Mouse (Mus musculus) right cerebral cortex, postnatal 36 days (tissue): ENCODE data around the gene Dhrs7b.
"Not testable (repeated sequence)": the region's sequence is repeated elsewhere in the genome, so short reads cannot be mapped to it uniquely, and the experiment has no call there.

Source experiments
- DNase-seq, 2 experiments: peaks; one replicate each; pipeline ENCODE4 v3.0.0; 2022; ENCODE audit warnings: low spot score in 2 of 2, mixed read lengths in 1 of 2

Gene Dhrs7b

GRCm38 (mm10) chr11:60830433-60831052 lies at the start of gene Dhrs7b:
Dhrs7b (plus strand) TSS chr11:60830631.
- peak; percentile 86 to 93 for DNase-seq

DNA sequence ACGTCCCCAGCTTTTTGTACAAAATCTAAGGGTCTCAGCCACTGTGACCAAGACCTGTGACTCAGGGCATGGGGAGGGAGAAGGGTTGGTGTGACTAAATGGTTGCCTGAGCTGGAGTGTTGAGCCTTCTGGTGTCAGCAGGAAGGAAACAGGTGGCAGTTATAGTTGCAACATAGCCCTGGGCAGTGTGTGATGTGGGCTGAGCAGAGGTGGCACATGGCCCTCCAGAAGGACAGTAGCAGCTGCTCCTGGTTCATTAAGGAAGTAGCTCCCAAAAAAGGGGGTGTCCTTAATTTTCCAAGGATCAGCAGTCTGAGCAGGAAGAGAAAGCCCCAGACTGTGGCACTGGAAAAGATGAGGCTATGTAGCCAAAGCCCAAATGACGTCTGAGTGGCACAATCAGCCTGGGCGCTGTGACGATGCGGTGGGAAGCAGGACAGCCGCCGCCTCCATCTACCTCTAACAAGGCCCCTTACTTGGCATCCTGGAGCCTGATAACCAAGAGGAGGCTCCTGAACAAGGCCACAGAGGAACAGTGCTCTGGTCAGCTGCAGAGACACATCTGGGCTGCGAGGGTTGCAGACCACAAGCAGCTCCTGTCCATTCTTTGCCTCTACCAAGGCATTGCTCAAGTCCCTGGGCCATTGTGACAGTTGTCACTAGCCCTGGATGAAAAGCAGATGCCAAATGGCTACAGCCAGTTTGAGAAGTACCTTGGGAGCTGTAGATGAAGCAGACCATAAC lies 46.1 kb upstream of the Dhrs7b start:
- DNase-seq, result no peak

DNA sequence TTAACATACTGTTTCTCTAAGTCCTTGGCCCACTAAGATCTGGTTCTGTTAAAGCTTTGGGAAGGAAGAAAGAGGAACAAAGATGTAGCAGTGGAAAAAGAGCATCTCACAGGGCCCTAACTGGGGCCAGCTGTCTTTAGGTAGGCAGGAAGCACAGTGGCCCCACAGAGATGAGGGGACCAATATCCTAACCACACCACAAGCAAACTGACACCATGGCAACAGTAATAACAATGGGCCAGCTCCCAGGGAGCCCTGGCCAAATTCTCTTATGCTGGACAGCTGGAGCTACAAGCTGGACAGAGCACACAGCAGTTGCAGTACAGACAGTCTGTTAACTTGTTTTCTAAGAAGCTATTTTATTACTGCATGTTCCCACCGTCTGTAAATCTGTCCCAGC lies 42.8 kb upstream of the Dhrs7b start:
- DNase-seq, result no peak

GRCm38 (mm10) chr11:60790472-60790871 lies 40.0 kb upstream of the Dhrs7b start:
- DNase-seq, result no peak

DNA sequence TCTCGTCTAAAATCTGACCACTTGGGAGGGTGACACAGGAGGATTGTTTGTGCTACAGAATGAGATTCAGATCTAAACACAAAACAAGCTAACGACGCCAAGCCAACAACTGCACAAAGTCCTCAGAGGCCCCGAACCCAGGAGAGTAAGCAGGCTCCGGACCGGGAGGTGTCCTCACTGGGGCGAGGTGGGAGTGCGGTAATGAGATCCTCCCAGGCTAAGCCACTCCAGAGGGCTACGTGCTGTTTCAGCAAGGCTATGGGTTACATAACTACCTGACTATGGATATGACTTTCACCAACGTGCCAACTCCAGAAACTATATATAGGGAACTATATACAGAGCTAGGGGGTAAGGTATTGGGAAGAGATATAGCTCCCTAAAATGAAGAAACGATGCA lies 34.1 kb upstream of the Dhrs7b start:
- DNase-seq, result no peak

- DNase-seq, result no peak
Measured at GRCm38 (mm10) chr11:60799977-60800376, 30.5 kb upstream of the Dhrs7b start.

DNA sequence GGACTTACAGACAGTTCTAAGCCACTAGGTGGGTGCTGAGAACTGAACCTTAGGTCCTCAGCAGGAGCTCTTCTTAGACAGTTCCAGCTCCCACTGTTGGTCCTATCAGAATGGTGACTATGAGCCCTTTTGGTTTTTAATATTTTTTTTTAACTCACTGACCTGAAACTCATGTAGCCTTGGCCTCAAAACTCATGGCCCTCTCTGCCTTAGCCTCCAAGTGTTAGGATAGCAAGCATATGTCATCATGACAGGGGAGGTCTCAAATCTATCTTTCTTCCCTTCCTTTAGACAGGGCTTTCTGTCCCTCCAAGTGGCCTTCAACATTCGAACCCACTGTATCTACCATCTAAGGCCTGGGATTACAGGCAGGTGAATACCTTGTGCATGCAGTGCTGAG lies 29.5 kb upstream of the Dhrs7b start:
- no peak for DNase-seq

DNA sequence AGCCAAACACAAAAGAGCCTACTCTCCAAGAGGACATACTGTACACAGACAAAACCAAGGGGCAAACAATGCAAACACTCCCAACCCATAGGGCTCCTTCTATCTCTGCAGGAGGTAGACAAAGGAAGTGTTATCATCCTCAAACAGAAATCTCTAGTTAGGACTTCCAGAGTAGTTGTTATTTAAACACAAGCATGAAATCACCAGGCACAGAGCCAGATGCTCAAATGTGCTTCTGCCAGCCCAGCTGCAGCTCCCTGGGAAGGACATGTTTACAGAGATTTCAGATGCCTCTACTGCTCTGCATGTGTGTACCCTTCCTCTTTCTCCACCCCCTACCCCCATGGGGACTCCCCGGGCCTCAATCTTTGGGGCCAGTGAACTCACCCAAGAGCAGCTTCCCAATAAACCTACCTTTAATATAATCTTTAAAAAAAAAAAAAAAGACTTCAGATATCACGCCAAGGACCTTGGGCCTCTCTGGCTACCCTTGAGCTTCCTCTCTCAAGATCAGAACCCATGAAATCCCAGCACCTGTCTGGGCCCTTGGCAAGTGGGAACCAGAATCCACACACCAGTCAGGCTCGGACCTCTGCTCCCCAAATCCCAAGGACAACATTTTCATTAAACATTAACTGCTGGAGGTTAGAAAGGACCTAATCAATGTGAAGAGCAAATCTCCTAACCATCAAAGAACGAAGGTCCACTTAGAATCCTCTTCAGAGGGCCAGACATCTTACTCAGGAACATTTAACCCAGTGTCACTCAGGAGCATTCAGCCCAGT lies 22.0 kb upstream of the Dhrs7b start:
- no peak for DNase-seq

GRCm38 (mm10) chr11:60809546-60809945 lies 20.9 kb upstream of the Dhrs7b start:
- no peak for DNase-seq

DNA sequence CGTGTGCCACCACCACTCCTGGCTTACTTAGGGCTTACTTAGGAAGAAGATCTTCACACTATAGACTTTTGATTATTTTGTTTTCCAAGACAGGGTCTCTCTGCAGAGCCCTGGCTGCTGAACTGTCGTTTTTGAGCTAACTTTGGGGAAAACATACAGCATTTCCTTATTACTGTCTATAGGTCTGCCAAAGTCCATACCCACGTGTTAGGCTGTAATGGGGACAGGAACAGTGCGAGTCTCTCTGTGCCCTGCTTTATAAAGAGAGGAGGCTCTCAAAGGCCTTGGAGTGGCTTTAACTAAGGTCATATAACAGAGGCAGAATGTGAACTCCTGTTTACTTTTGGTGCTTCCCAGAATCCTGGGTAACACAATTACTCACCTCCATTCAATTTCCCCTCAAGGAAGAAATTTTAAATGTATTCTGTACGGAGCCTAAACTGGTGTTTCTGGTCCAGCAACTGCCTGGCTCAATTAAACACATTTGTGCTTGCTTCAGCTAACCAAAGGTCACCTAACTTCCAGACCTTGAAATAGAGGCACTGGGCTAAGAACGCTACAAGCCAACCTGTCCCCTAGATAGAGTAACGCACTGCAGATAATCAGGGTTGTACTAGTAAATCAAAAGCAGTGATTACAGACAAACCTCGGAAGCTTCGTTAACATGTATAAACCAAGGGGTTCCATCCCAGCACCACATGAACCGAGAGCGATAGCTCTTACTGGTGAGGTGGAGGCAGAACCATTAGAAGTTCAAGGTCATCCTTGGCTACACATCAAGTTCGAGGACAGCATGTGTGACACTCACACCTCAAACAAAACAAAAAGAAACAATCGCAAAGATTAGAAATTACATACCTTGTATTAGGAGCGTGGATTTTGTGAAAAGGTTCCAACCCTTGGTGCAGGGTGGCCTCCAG lies 20.1 kb upstream of the Dhrs7b start:
- no peak for DNase-seq

DNA sequence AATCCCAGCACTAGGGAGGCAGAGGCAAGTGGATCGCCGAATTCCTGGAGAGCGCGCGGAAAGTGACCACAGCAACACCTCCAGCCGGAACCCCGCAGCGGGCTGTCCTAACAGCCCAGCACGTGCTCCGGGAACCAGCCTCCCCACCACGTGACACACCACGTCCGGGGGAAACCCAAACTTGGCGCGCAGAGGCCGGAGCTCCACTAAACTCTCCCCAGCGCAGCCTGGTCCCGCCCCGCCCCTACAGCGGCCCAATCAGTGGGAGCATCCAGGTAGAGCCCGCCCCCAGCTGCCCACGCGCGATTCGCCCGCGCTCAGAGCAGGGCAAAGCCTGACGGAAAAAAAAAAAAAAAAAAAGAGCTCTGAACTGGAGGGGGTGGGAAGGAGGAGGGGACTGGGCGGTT lies 19.4 kb upstream of the Dhrs7b start:
- peak; percentile 85 to 87 for DNase-seq

- not testable (repeated sequence) for DNase-seq
Measured at GRCm38 (mm10) chr11:60811618-60812017, 18.8 kb upstream of the Dhrs7b start, which contains the start of gene Shmt1. Shmt1 (minus strand) TSS chr11:60811718.

GRCm38 (mm10) chr11:60816398-60816797 lies 14.0 kb upstream of the Dhrs7b start:
- DNase-seq, result no peak

GRCm38 (mm10) chr11:60823771-60824170 lies 6.7 kb upstream of the Dhrs7b start:
- DNase-seq, result no peak

GRCm38 (mm10) chr11:60825191-60825590 lies 5.2 kb upstream of the Dhrs7b start:
- no peak for DNase-seq

- no peak for DNase-seq
Measured at GRCm38 (mm10) chr11:60826700-60827099, 3.7 kb upstream of the Dhrs7b start.

- DNase-seq, result no peak
Measured at GRCm38 (mm10) chr11:60827241-60827945, 3.0 kb upstream of the Dhrs7b start.

- DNase-seq, result no peak
Measured at GRCm38 (mm10) chr11:60828903-60829302, 1.5 kb upstream of the Dhrs7b start.

GRCm38 (mm10) chr11:60836897-60837296 lies 6.5 kb downstream of the Dhrs7b start:
- no peak for DNase-seq

GRCm38 (mm10) chr11:60837644-60838406 lies 7.4 kb downstream of the Dhrs7b start:
- DNase-seq, result no peak
